Mouse (Mus musculus): ENCODE results near the gene Mri1. TPM values are rescaled to one million over a fixed set of nuclear protein-coding genes. Genes with fewer than 3 reads are reported as not detected.

Mri1 gene
- total RNA-seq, 2 experiments from 2014 or later = 1.8 to 2.3 TPM

DNA sequence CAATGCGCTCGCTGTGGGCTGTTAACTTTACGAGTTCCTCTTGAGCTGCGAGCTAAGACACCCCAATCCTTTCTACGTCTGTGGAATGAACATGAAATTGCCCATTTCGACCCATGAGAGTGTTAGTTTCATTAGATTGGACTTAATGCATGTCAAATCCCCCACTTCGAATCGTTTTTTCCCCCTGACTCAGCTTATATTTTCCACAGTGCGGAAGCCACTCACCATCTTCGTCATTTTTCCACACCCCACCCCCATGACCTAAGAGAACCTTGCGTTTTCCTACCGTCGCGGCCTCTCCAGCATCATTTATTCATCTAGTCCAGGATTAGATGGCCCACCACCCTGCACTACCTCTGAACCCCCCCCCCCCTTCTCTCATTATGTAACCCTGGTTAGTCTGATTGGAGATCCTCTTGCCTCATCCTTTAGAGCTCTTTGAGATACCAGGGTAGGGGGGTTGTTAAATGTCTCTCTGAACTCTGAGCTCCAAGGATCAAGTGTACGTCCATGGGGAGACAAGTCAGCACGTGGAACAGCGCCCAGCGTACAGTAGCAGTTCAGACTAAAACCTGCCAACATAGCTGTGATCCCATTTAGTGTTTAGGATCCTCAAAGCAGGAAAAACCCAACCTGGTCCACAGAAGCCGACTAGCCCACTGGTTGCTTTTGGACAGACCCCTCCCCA is 19.4 kb downstream of the Mri1 start:
- peak; percentile 7 for ATAC-seq (replicated peaks; ENCODE audit: low FRiP score, poor library complexity, severe bottlenecking)

GRCm38 (mm10) chr8:84236998-84237473 is 20.1 kb downstream of the Mri1 start, which contains the start of gene Zswim4:
Zswim4 (minus strand) TSS chr8:84237055.
- ATAC-seq (replicated peaks; ENCODE audit: low FRiP score, poor library complexity, severe bottlenecking) = peak; percentile 95

- ATAC-seq (replicated peaks; ENCODE audit: low FRiP score, poor library complexity, severe bottlenecking) = no peak
Observed at GRCm38 (mm10) chr8:84236410-84236997, 20.6 kb downstream of the Mri1 start.

DNA sequence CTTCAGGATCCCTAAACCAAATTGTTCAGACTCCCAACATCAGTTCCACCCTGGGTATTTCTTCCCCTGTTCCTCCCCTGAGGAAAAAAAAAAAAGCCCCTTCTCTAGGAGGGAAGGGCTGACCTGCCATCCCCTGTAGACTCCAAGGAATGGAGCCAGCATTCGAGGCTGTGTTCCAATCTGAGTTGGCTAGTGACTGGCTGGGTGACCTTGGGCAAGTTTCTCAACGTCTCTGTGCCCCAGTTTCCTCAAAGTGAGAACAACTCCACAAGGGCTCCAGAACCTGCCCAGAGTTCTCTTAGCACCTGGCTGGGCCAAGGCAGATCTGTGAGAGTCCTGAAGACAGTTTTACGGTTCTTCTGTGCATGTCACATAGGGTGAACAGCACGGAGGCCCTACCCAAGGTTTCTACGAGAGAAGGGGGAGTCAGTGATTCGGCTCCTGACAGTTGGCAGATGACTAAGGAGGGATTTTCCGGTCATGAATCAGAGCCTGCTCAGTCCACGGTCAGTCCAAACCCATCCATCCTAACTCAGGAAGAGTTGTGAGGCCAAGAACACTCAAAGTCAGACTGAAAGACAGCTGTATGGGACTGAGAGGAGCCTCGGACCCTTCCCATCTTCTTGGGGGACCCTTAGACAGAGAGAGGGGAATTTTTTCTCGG is 21.2 kb downstream of the Mri1 start:
- ATAC-seq (replicated peaks; ENCODE audit: low FRiP score, poor library complexity, severe bottlenecking) = no peak

GRCm38 (mm10) chr8:84233055-84233454 is 24.1 kb downstream of the Mri1 start:
- no peak for ATAC-seq (replicated peaks; ENCODE audit: low FRiP score, poor library complexity, severe bottlenecking)

DNA sequence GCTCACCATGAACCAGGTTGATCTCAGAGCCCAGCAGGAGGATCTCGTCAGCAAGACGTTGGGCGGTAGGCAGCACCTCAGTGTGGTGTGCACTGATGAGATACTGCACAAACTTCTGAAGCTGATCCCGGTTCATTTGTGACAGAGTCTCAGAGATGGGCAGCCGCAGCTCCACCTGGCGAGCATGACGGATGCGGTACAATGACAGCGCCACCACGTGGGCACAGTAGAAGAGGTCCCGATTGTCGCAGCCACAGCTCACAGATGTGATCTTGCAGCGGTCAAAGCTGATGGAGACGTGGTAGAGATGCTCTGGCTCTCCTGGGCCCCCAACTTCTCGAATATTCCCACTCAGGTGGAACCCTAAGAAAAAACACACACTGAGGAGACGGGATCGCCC is 26.4 kb downstream of the Mri1 start:
- ATAC-seq (replicated peaks; ENCODE audit: low FRiP score, poor library complexity, severe bottlenecking) = no peak

DNA sequence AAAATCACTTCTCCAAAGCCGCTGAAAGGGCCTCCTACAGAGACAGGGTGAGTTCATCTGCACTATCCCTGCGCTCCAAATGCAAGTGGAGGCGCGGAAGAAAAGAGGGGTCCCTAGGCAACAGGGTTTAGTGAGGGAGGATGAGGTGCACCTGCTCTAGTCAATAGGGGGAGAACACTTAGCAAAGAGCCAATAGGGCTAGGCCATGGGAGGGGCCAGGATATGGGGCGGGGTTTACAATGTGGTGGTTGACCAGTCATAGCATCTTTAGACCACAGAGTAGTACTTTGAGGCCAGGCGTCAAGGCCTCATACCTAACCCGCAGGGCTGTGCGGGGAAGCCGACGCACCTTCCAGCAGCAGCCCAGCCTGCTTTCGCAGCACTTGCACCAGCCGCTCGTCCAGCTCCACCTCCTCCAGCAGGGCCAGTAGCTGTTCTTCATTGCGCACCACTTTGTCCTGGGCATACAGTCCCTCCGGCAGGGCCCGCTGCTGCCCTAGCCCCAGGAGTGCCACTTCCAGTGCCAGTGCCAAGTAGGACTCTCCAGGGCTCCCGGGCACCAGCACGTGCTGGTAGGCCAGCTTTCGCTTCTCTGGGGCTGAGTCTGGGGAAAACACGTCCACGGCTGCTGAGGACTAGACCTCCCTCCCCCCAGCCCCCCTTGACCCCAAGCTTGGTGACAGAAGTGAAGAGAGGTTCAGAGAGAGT is 33.6 kb downstream of the Mri1 start:
- ATAC-seq (replicated peaks; ENCODE audit: low FRiP score, poor library complexity, severe bottlenecking) = no peak

GRCm38 (mm10) chr8:84222566-84223165 is 34.5 kb downstream of the Mri1 start:
- ATAC-seq (replicated peaks; ENCODE audit: low FRiP score, poor library complexity, severe bottlenecking) = peak; percentile 65; the same call in 1 of the 2 replicates

GRCm38 (mm10) chr8:84220105-84220504 is 37.0 kb downstream of the Mri1 start:
- ATAC-seq (replicated peaks; ENCODE audit: low FRiP score, poor library complexity, severe bottlenecking) = no peak

DNA sequence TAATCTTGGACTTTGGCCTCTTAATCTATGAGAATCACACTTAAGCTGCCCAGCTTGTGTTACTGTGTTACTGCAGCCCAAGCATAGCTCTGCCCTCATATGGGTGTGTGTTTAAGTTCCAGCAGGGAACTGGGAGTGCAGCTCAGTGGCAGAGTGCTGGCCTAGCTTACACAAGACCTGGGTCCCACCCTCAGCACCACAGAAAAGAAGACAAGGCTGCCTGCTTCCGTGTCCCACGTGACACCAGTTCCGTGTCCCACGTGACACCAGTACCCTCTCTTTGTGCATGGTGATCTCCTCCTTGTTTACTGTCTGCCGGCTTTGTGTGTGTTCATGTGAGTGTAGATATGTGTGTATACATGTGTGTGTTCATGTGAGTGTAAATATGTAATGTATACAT is 39.0 kb downstream of the Mri1 start:
- ATAC-seq (replicated peaks; ENCODE audit: low FRiP score, poor library complexity, severe bottlenecking) = no peak

DNA sequence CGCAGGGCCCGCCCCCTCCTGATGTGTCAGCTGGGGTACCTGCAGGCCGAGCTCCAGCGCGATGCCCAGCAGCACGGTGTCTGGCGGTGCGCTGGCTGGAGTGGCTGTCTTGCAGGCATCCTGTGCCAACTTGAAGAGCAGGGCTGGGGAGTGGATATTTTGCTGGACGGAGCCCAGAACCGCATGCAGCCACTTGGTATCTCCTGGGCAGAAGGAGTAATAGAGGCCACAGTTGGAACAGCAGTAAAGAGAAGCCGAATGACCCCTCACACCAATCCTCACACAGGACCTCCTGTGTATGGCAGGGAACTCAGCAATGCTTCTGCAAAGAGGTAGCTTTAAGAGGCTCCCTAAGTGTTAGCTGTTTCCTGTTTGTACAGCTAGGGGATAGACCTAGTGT is 39.9 kb downstream of the Mri1 start:
- no peak for ATAC-seq (replicated peaks; ENCODE audit: low FRiP score, poor library complexity, severe bottlenecking)

DNA sequence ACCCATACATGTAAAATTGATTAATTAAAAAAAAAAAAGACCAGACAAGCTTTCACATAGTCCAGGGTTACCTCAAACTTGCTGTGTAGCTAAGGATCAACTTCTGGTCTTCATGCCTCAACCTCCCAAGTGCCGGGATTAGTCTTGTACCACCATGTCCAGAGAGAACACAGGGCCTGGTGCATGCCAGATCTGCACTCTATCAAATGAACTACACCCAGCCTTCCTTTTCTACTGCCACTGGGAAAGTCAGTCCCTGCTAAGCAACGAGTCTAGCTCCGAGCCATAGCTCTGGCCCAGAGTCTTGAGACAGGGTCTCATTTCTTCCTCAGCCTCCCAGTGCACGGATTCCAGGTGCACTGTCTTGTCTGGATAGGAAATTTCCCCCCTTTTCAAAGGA is 43.8 kb downstream of the Mri1 start:
- no peak for ATAC-seq (replicated peaks; ENCODE audit: low FRiP score, poor library complexity, severe bottlenecking)

DNA sequence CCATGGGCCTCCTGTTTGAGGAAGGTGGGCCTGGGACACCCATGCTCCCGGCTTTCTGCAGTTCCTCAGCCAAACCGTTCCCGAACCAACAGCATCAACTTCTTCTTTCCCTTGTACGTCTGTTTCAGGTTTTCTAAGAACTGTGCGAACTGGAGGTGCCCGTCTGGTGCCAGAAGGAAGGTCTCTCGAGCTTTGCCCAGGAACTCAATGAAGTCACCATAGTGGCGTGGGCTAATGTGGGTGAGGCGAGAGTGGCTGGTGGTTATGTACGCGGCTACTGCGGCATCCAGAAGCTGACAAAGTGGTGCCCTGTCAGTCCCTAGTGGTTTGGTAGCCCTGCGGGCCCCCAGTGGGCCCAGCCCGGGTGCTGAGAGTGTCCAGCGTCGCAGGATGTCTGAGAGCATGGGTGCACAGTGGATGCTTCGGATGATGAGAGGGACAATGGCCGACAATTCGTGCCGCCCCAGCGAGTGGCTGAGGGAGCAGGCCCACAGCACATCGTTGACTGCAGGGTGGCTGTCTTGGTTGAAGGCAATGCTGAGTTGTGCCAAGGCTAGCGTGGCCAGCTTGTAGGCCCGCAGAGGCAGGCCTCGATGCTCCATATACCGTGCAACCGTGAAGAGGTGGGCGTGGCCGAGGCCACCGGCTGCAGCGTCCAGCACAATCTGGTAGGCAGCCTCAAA is 45.1 kb downstream of the Mri1 start:
- ATAC-seq (replicated peaks; ENCODE audit: low FRiP score, poor library complexity, severe bottlenecking) = no peak

GRCm38 (mm10) chr8:84211202-84211601 is 45.9 kb downstream of the Mri1 start:
- no peak for ATAC-seq (replicated peaks; ENCODE audit: low FRiP score, poor library complexity, severe bottlenecking)

DNA sequence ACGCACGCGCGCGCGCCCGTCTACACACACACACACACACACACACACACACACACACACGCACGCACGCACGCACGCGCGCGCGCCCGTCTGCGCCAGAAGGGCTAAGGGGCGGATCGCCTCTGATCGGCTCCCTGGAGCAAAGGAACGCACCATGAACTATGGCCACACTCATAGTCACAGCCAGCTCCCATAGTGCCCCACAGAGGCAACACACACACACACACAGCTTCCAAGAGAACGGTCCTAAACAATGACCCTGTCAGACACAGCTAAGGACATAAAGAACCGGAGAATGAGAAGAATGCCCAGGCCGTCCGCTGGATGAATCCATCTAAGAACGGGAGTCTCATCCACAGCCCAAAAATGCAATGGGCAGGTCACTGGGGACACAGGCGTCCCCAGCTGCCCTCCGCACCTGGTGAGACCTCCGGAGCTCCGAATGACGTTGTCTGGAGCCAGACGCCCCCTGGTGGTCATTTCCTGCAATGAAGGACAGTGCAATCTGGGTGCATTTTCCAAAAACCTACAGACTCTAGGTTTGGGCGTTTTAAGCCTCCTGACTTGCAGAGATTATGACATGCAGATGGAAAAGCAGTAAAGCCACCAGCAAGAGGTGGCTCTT is 46.8 kb downstream of the Mri1 start:
- ATAC-seq (replicated peaks; ENCODE audit: low FRiP score, poor library complexity, severe bottlenecking) = peak; percentile 61; the same call in 1 of the 2 replicates

- no peak for ATAC-seq (replicated peaks; ENCODE audit: low FRiP score, poor library complexity, severe bottlenecking)
Observed at GRCm38 (mm10) chr8:84208381-84209380, 48.4 kb downstream of the Mri1 start.

GRCm38 (mm10) chr8:84207811-84208210 is 49.3 kb downstream of the Mri1 start:
- no peak for ATAC-seq (replicated peaks; ENCODE audit: low FRiP score, poor library complexity, severe bottlenecking)

- ATAC-seq (replicated peaks; ENCODE audit: low FRiP score, poor library complexity, severe bottlenecking) = no peak
Observed at GRCm38 (mm10) chr8:84206666-84207065, 50.5 kb downstream of the Mri1 start.

Measured in erythroblast, adult 5-6 weeks (primary cell).